Mouse (Mus musculus) hindbrain, embryonic 10.5 days (tissue): ENCODE measurements around the gene Bcl9. TPM values are rescaled to one million over a fixed set of nuclear protein-coding genes. Genes with fewer than 3 reads are reported as not detected.

ENCODE experiments used
- DNase-seq: peaks from one replicate; pipeline ENCODE4 v3.0.0-alpha.2; 2017; ENCODE audit warnings: low spot score
- H3K27ac ChIP-seq: fragments of 300-500 bp; sonication (generic); 2 replicates; pipeline ENCODE4 v1.5.1; 2016; ENCODE audit warnings: mild to moderate bottlenecking, moderate library complexity
- H3K27me3 ChIP-seq: fragments of 300-500 bp; sonication (generic); 2 replicates; pipeline ENCODE4 v1.6.1; 2016; ENCODE audit warnings: mild to moderate bottlenecking; ENCODE audit not compliant: poor library complexity, insufficient read depth, severe bottlenecking
- H3K36me3 ChIP-seq: fragments of 300-500 bp; sonication (generic); 2 replicates; pipeline ENCODE4 v1.6.1; 2016; ENCODE audit warnings: mild to moderate bottlenecking, moderate library complexity
- H3K4me1 ChIP-seq: fragments of 300-500 bp; sonication (generic); replicated peaks from 2 replicates; pipeline ENCODE4 v1.6.1; 2016; ENCODE audit warnings: mild to moderate bottlenecking
- H3K4me3 ChIP-seq: fragments of 300-500 bp; sonication (generic); 2 replicates; pipeline ENCODE4 v1.5.1; 2016; ENCODE audit warnings: mild to moderate bottlenecking, moderate library complexity
- H3K9me3 ChIP-seq: fragments of 300-500 bp; sonication (generic); 2 replicates; pipeline ENCODE4 v1.6.1; 2016; ENCODE audit warnings: mild to moderate bottlenecking, moderate library complexity
- WGBS: fragments of 180-500 bp; shearing (Covaris S2); methylation state at CpG from one replicate; pipeline ENCODE4 v1.1.7; 2016; 5-methylcytosine and 5-hydroxymethylcytosine counted together
- polyA plus RNA-seq: library from polyadenylated mRNA; unstranded; fragments of >200 nt; fragmentation: Nextera tagmentation; extraction: Ambion mirVana; gene quantifications from 2 replicates; pipeline ENCODE4 v1.2.1, GENCODE M21; 2016

Gene Bcl9
- polyA plus RNA-seq, 1 experiment from 2014 or later = 71.6 TPM

GRCm38 (mm10) chr3:97157308-97157707, 140.4 kb downstream of the Bcl9 start:
- H3K4me1 ChIP-seq = peaks cover 21% of the 10 kb centered on the region
- H3K36me3 ChIP-seq = no peaks in the 10 kb centered on the region
- no peaks in the 10 kb centered on the region for H3K9me3 ChIP-seq
- no peak for DNase-seq
- H3K4me3 ChIP-seq = peak overlapping the region; percentile 92
- no peak overlapping the region for H3K27ac ChIP-seq
- WGBS = 81% methylated on average over 1 of the region's 1 CpGs
- H3K27me3 ChIP-seq = no peaks in the 10 kb centered on the region

DNA sequence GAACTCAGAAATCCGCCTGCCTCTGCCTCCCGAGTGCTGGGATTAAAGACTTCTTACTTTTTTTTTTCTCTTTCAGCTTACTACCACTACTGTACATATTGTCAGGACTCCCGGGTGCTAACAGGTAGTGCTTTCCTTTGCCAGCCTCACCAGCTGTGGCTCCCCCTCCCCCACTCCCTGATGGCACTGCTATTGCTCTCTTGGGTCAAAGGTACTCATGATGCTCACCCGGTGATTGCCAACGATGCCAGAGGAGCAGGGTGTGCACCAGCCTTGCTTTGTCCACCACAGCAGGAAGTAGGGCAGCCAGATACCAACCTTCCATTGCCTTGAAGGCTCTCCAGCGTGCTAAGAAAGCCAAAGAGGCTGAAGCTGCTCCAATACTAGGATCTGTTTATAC, 141.3 kb downstream of the Bcl9 start:
- Histone ChIP-seq H3K27me3 (no peaks in the 10 kb centered on the region), H3K36me3 (no peaks in the 10 kb centered on the region), H3K9me3 (no peaks in the 10 kb centered on the region), H3K27ac (no peak overlapping the region), H3K4me3 (no peak overlapping the region), H3K4me1 (peaks cover 23% of the 10 kb centered on the region)
- WGBS = 90% methylated on average over 6 of the region's 6 CpGs
- DNase-seq = no peak

Other genes starting within 250 kb of the Bcl9 start
- 26.4 and 31.2 TPM in 2 replicates for gene Acp6, start 139.1 kb downstream of the Bcl9 start, polyA plus RNA-seq
- gene Olfr1402, start 124.1 kb upstream of the Bcl9 start, polyA plus RNA-seq = 0.04 TPM in 1 of 2 replicates, not detected in the other